Mouse (Mus musculus) G1E (cell line): ENCODE results near the gene A4galt. TPM values are rescaled to one million over a fixed set of nuclear protein-coding genes. Genes with fewer than 3 reads are reported as not detected.
"Not testable (repeated sequence)": the region's sequence is repeated elsewhere in the genome, so short reads cannot be mapped to it uniquely, and the experiment has no call there.

Experiments used
- ATAC-seq: 2 replicates; pipeline ENCODE4 v1.8.0; 2016; ENCODE audit warnings: mild to moderate bottlenecking; ENCODE audit not compliant: insufficient number of reproducible peaks, poor library complexity, low FRiP score, severe bottlenecking; ENCODE audit errors: extremely low read depth
- DNase-seq: peaks from one replicate; pipeline ENCODE4 v3.0.0; 2012; ENCODE audit warnings: low spot score
- H3K27me3 ChIP-seq: 2 replicates; pipeline ENCODE4 v1.6.1; 2012; ENCODE audit warnings: mild to moderate bottlenecking, low read length, inconsistent platforms; ENCODE audit not compliant: insufficient read depth
- H3K36me3 ChIP-seq: replicated peaks from 2 replicates; pipeline ENCODE3; 2012; ENCODE audit warnings: mild to moderate bottlenecking, inconsistent platforms
- H3K4me1 ChIP-seq: 2 replicates; pipeline ENCODE4 v1.6.1; 2012; ENCODE audit warnings: low read depth, low read length, inconsistent platforms, mixed read lengths; ENCODE audit not compliant: insufficient read depth
- H3K4me3 ChIP-seq: 2 replicates; pipeline ENCODE4 v1.5.1; 2012; ENCODE audit warnings: low read depth, mild to moderate bottlenecking, inconsistent platforms, low read length, moderate library complexity, mixed read lengths
- H3K9me3 ChIP-seq: replicated peaks from 2 replicates; pipeline ENCODE4 v1.6.1; 2012; ENCODE audit warnings: inconsistent platforms
- CTCF ChIP-seq: IDR thresholded peaks from 2 replicates; pipeline ENCODE4 v1.5.1; 2012; ENCODE audit warnings: low read depth, low read length, inconsistent platforms, mixed read lengths
- GATA1 ChIP-seq: IDR thresholded peaks from 2 replicates; pipeline ENCODE4 v1.6.1; 2012; ENCODE audit warnings: borderline replicate concordance, low read length, inconsistent platforms, mixed read lengths
- GATA2 ChIP-seq: IDR thresholded peaks from 2 replicates; pipeline ENCODE4 v1.6.1; 2012; ENCODE audit warnings: low read depth, low read length, inconsistent platforms, borderline replicate concordance
- POLR2AphosphoS5 ChIP-seq: IDR thresholded peaks from 2 replicates; pipeline ENCODE4 v1.6.1; 2012; ENCODE audit warnings: low read depth, low read length, inconsistent platforms; ENCODE audit not compliant: insufficient replicate concordance
- TAL1 ChIP-seq: conservative IDR thresholded peaks from 2 replicates; pipeline ENCODE4 v1.6.1; 2012; ENCODE audit warnings: low read depth, low read length, inconsistent platforms, mixed read lengths
- polyA plus RNA-seq: library from polyadenylated mRNA; stranded (reverse); fragments of >175 nt; gene quantifications from 2 replicates; pipeline ENCODE4 v1.2.3, GENCODE M21; 2012
- total RNA-seq, 2 experiments: library from RNA; stranded (forward) in 1 of 2; stranded (reverse) in 1 of 2; fragments of 200-1000 nt in 1 of 2; fragments of >200 nt in 1 of 2; fragmentation: Nextera tagmentation in 1 of 2; gene quantifications; 2 replicates each; pipeline ENCODE4 v1.2.3; 2014 to 2017

A4galt gene
- total and polyA plus RNA-seq, 3 experiments, result 0.11 TPM; not detected in 2

DNA sequence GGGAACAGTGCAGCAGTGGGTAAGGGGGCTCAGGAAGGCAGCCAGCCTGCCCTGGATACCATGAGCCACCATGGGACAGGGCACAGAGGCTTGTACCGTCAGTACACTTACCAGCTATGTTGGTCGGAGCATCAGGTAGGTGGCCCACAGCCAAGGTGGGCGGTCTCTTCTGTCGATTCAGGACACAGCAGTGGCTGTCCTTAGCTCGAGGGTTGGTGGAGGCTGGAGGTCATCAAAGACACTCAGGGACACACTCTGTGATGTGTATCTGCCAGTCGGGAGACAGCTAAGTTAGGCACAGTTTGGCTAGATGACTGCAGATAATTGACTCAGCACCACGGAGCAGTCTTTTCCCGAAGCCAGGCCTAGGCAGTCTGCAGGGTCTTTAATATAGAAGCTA is 33.3 kb upstream of the A4galt start:
- H3K9me3 ChIP-seq, result no peaks in the 10 kb centered on the region
- TF ChIP-seq CTCF, result no peak
- no peak for TF ChIP-seq GATA1
- TF ChIP-seq TAL1, result no peak
- no peak for TF ChIP-seq POLR2AphosphoS5
- no peak for TF ChIP-seq GATA2
- ATAC-seq (no peak), DNase-seq (no peak)
- no peaks in the 10 kb centered on the region for H3K36me3 ChIP-seq
- H3K4me1 ChIP-seq, result peaks cover 4% of the 10 kb centered on the region; the same call in 1 of the 2 replicates
- peaks cover 20% of the 10 kb centered on the region for H3K27me3 ChIP-seq
- H3K4me3 ChIP-seq, result no peak overlapping the region

DNA sequence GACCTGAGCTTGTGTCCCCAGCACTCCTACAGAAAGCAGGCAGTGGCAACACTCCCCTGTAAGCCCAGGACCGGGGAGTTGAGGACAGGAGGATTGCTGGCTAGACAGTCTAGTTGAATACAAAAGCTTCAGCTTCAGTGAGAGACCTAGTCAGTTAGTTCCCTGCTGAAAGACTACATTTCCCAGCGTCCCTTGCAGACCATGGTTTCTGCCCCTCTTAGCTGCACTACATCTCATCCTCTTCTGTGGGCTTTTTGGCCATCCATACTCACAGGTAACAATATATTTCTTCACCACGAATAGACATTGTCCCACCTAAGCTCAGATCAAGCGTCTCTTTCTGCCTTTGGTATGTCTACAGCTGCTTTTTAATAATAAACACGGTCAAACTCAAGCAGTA is 30.8 kb upstream of the A4galt start:
- peaks cover 12% of the 10 kb centered on the region for H3K27me3 ChIP-seq
- no peak for TF ChIP-seq GATA2
- no peak for TF ChIP-seq CTCF
- TF ChIP-seq GATA1, result no peak
- TF ChIP-seq TAL1, result no peak
- TF ChIP-seq POLR2AphosphoS5, result no peak
- H3K4me3 ChIP-seq, result no peak overlapping the region
- no peak for ATAC-seq
- no peaks in the 10 kb centered on the region; the same call in 1 of the 2 replicates for H3K4me1 ChIP-seq
- DNase-seq, result no peak
- no peaks in the 10 kb centered on the region for H3K36me3 ChIP-seq
- H3K9me3 ChIP-seq, result no peaks in the 10 kb centered on the region

DNA sequence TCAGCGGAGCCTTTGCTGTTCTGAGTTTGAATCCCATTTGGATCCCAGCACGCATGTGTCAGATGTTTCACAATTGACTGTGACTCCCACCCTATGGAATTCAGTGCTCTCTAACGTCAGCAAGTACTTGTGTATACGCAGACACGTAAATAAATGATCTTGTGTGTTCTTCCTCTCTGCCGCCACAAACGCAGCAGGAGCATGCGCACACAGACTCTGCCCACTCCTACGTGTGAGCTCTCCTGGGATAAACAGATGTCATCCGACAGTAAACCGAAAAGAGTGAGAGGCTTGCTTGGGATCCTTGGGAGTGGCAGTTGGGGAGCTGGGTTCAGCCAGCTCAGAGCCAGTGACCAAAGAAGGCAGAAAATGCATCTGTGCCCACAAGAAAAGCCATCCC is 29.7 kb upstream of the A4galt start:
- H3K36me3 ChIP-seq, result no peaks in the 10 kb centered on the region
- no peaks in the 10 kb centered on the region for H3K9me3 ChIP-seq
- peaks cover 11% of the 10 kb centered on the region for H3K27me3 ChIP-seq
- DNase-seq, result no peak
- TF ChIP-seq GATA2, result no peak
- no peak for TF ChIP-seq POLR2AphosphoS5
- TF ChIP-seq CTCF, result no peak
- TF ChIP-seq GATA1, result no peak
- no peak for TF ChIP-seq TAL1
- no peak for ATAC-seq
- no peaks in the 10 kb centered on the region; the same call in 1 of the 2 replicates for H3K4me1 ChIP-seq
- H3K4me3 ChIP-seq, result no peak overlapping the region

DNA sequence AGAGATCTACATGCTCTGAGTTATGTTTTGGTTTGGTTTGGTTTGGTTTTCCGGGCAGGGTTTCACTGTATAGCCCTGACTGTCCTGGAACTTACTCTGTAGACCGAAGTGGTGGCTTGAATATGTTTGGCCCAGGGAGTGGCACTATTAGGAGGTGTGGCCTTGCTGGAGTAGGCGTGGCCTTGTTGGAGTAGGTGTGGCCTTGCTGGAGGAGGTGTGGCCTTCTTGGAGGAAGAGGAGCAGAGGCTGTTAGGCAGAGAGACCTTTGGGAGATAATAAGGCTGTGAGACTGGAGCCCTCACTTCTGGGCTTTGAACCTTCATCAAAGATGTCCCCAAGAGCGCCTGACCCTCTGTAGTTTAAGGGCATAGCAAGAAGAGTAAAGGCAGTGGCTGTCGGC is 27.0 kb upstream of the A4galt start:
- ATAC-seq (no peak), DNase-seq (no peak)
- no peaks in the 10 kb centered on the region for H3K9me3 ChIP-seq
- no peaks in the 10 kb centered on the region; the same call in 1 of the 2 replicates for H3K4me1 ChIP-seq
- H3K27me3 ChIP-seq, result peaks cover 14% of the 10 kb centered on the region
- no peak overlapping the region for H3K4me3 ChIP-seq
- no peak for TF ChIP-seq CTCF
- no peak for TF ChIP-seq GATA2
- TF ChIP-seq GATA1, result no peak
- TF ChIP-seq POLR2AphosphoS5, result no peak
- no peak for TF ChIP-seq TAL1
- H3K36me3 ChIP-seq, result no peaks in the 10 kb centered on the region

DNA sequence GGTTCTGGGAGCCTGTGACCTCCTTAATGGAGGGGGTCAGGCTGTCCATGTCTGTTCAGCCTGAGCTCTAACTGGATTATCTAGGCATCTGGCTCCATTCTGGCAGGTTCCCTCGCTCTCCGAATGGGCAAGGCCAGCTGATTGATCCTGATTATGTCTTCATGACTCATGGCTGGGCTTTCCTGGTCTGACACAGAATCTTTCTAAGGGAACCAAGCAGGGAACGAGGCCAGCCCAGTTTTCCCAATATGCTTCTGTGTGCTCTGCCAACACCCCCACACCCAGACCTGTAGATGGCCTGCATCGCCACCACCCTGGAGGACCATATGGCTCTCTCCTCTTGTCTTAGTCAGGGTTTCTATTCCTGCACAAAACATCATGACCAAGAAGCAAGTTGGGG is 25.9 kb upstream of the A4galt start:
- TF ChIP-seq GATA2, result no peak
- TF ChIP-seq GATA1, result no peak
- TF ChIP-seq POLR2AphosphoS5, result no peak
- TF ChIP-seq TAL1, result no peak
- no peak for TF ChIP-seq CTCF
- no peaks in the 10 kb centered on the region for H3K36me3 ChIP-seq
- DNase-seq (no peak), ATAC-seq (no peak)
- no peak overlapping the region for H3K4me3 ChIP-seq
- H3K9me3 ChIP-seq, result no peaks in the 10 kb centered on the region
- H3K27me3 ChIP-seq, result peaks cover 14% of the 10 kb centered on the region
- no peaks in the 10 kb centered on the region; the same call in 1 of the 2 replicates for H3K4me1 ChIP-seq

DNA sequence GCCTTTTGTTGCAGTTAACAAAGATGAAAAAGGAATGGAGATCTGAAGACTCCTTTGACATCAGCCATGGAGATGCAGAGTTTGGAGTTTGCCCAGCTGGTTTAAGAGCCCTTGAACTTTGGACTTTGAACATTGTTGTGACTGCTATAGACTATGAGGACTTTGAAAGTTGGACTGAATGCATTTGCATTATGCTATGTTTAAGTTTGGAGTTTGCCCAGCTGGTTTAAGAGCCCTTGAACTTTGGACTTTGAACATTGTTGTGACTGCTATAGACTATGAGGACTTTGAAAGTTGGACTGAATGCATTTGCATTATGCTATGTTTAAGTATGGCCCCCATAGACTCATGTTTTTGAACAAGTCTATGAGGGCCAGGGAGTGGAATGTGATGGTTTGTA is 22.7 kb upstream of the A4galt start:
- H3K4me1 ChIP-seq, DNase-seq, H3K27me3 ChIP-seq, H3K9me3 ChIP-seq, H3K36me3 ChIP-seq, ATAC-seq, H3K4me3 ChIP-seq: not testable (repeated sequence)

DNA sequence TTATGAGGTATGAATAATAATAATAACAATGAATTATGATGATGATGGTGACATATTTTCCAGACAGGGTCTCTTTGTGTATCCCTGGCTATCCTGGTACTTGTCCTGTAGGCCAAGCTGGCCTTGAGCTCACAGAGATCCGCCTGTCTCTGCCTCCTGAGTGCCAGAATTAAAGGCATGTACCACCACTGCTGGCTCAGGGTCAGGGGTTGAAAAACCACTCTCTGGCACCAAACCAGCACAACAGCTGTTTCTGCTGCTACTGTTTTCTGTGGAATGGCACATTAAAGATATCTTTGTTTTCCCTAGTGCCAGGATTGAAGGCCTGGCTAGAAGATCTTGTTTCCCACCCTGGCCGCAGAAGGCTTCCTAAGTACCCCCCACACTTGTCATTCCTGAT is 21.4 kb upstream of the A4galt start:
- no peaks in the 10 kb centered on the region for H3K36me3 ChIP-seq
- no peaks in the 10 kb centered on the region for H3K9me3 ChIP-seq
- TF ChIP-seq TAL1 (no peak), POLR2AphosphoS5 (no peak), GATA2 (no peak), GATA1 (no peak), CTCF (no peak)
- ATAC-seq, result no peak
- H3K4me1 ChIP-seq, result peaks cover 4% of the 10 kb centered on the region; the same call in 1 of the 2 replicates
- H3K27me3 ChIP-seq, result peaks cover 6% of the 10 kb centered on the region
- H3K4me3 ChIP-seq, result no peak overlapping the region
- DNase-seq, result no peak

DNA sequence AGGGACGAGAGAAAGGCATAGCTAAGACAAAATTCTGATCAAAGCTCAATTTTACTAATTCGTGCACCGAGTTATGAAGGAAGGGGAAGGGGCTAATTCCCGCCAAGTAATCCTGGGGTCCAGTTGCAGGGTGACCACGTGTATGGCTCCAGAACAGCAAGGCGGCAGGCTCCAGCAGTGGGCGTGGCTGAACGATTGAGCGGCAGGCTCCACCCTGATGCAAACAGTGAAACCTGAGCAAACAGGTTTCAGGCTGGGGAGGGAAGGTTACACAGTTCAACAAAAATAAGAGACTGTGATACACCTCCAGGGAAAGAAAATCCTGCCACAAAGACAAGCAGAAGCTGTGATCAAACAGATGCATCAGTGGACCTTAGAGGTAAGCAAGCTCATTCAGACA is 19.6 kb upstream of the A4galt start:
- not testable (repeated sequence) for H3K4me3 ChIP-seq, H3K36me3 ChIP-seq, H3K4me1 ChIP-seq, H3K27me3 ChIP-seq, H3K9me3 ChIP-seq, ATAC-seq, DNase-seq

DNA sequence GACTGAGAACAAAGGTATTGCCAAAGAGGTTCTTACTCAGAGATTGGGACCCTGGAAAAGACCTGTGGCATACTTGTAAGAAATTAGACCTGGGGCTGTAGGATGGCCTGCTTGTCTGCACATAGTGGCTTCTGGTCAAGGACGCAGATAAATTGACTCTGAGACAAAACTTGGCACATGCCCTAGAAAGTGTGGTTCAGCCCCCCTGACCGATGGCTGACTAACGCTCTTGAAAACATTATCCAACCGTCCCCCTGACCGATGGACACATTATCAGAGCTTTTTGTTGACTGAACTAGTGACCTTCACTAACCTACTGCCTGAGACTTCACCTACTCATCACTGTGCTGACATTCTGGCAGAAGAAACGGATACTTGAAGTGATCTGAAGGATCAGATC is 18.4 kb upstream of the A4galt start:
- not testable (repeated sequence) for H3K9me3 ChIP-seq

DNA sequence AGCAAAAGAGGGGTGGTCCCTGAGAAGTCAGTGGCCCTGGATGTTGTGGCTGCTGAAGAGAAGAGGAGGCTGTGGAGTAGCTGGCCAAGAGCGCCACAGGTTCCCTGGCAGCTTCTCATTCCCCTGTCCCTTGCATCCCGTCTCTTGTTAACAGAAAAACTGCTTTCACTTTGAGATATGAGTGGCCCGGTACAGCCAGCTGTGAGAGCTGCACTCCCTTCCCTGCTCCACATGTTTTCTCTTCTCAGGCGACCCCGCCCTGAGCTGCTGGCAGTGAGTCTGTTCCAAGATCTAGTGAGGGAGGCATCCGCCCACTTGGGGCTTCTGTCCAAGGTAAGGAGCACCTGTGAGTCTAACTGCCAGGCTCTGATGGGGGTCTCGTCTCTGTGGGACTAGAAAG is 16.9 kb upstream of the A4galt start:
- not testable (repeated sequence) for H3K9me3 ChIP-seq, H3K4me1 ChIP-seq, H3K4me3 ChIP-seq, DNase-seq, H3K36me3 ChIP-seq, H3K27me3 ChIP-seq, ATAC-seq

More for the DNA sequence above, 18.4 kb upstream of the A4galt start:
- H3K36me3 ChIP-seq, H3K4me3 ChIP-seq, DNase-seq, H3K27me3 ChIP-seq, ATAC-seq, H3K4me1 ChIP-seq: not testable (repeated sequence)
